Mouse (Mus musculus) forebrain, embryonic 11.5 days (tissue): ENCODE data around the gene Ide. TPM values are rescaled to one million over a fixed set of nuclear protein-coding genes. Genes with fewer than 3 reads are reported as not detected.

Source experiments
- ATAC-seq: fragments of 200-750 bp; cut with Nextera tagmentation; replicated peaks from 2 replicates; pipeline ENCODE4 v1.8.0; 2017; ENCODE audit warnings: moderate TSS enrichment; ENCODE audit not compliant: low FRiP score
- DNase-seq: peaks from one replicate; pipeline ENCODE4 v3.0.0-alpha.2; 2017; ENCODE audit warnings: low spot score
- H3K27ac ChIP-seq: fragments of 300-500 bp; sonication (generic); 2 replicates; pipeline ENCODE4 v1.5.1; 2014; ENCODE audit warnings: low read depth, low read length
- H3K27me3 ChIP-seq: fragments of 300-500 bp; sonication (generic); 2 replicates; pipeline ENCODE4 v1.6.1; 2014; ENCODE audit warnings: mild to moderate bottlenecking, low read length, mixed read lengths; ENCODE audit not compliant: control insufficient read depth, insufficient read depth
- H3K36me3 ChIP-seq: fragments of 300-500 bp; sonication (generic); 2 replicates; pipeline ENCODE4 v1.6.1; 2014; ENCODE audit warnings: mild to moderate bottlenecking, low read length, moderate library complexity, mixed read lengths; ENCODE audit not compliant: control insufficient read depth, insufficient read depth
- H3K4me1 ChIP-seq: fragments of 300-500 bp; sonication (generic); replicated peaks from 2 replicates; pipeline ENCODE4 v1.6.1; 2014; ENCODE audit warnings: low read length, mixed read lengths; ENCODE audit not compliant: control insufficient read depth, insufficient read depth
- H3K4me2 ChIP-seq: fragments of 300-500 bp; sonication (generic); 2 replicates; pipeline ENCODE4 v1.6.1; 2014; ENCODE audit warnings: low read depth, mild to moderate bottlenecking, low read length, moderate library complexity, mixed read lengths; ENCODE audit not compliant: severe bottlenecking
- H3K4me3 ChIP-seq: fragments of 300-500 bp; sonication (generic); 2 replicates; pipeline ENCODE4 v1.5.1; 2014; ENCODE audit warnings: low read depth, low read length
- H3K9ac ChIP-seq: fragments of 300-500 bp; sonication (generic); 2 replicates; pipeline ENCODE4 v1.6.1; 2014; ENCODE audit warnings: low read length
- H3K9me3 ChIP-seq: fragments of 300-500 bp; sonication (generic); 2 replicates; pipeline ENCODE4 v1.6.1; 2016; ENCODE audit warnings: low read length, mixed read lengths; ENCODE audit not compliant: control insufficient read depth
- WGBS: fragments of 180-500 bp; shearing (Covaris S2); extraction: QIAGEN DNeasy Blood & Tissue Kit; methylation state at CpG from one replicate; pipeline ENCODE4 v1.1.7; 2014; 5-methylcytosine and 5-hydroxymethylcytosine counted together
- polyA plus RNA-seq: library from polyadenylated mRNA; unstranded; fragments of >200 nt; fragmentation: Nextera tagmentation; extraction: Ambion mirVana; gene quantifications from 2 replicates; pipeline ENCODE4 v1.2.1, GENCODE M21; 2014

Ide gene
- polyA plus RNA-seq, 1 experiment from 2014 or later = 71.6 TPM

GRCm38 (mm10) chr19:37275555-37275954 is 62.1 kb downstream of the Ide start:
- H3K9ac ChIP-seq = no peak overlapping the region
- H3K27ac ChIP-seq = no peak overlapping the region
- H3K4me3 ChIP-seq = no peak overlapping the region
- H3K4me1 ChIP-seq = no peaks in the 10 kb centered on the region
- H3K9me3 ChIP-seq = no peaks in the 10 kb centered on the region
- no peaks in the 10 kb centered on the region; the same call in 1 of the 2 replicates for H3K36me3 ChIP-seq
- no peak overlapping the region for H3K4me2 ChIP-seq
- WGBS = 94% methylated on average over 9 of the region's 9 CpGs
- no peaks in the 10 kb centered on the region for H3K27me3 ChIP-seq
- ATAC-seq (no peak), DNase-seq (no peak)

GRCm38 (mm10) chr19:37269106-37269505 is 68.5 kb downstream of the Ide start:
- DNase-seq (no peak), ATAC-seq (no peak)
- Histone ChIP-seq H3K9me3 (no peaks in the 10 kb centered on the region), H3K4me2 (no peak overlapping the region), H3K36me3 (no peaks in the 10 kb centered on the region; the same call in 1 of the 2 replicates), H3K9ac (no peak overlapping the region), H3K4me1 (no peaks in the 10 kb centered on the region), H3K27ac (no peak overlapping the region), H3K27me3 (no peaks in the 10 kb centered on the region), H3K4me3 (no peak overlapping the region)
- 92% methylated on average over 16 of the region's 16 CpGs for WGBS

- Histone ChIP-seq H3K9me3 (no peaks in the 10 kb centered on the region), H3K27me3 (no peaks in the 10 kb centered on the region), H3K27ac (no peak overlapping the region), H3K4me3 (no peak overlapping the region), H3K4me2 (no peak overlapping the region), H3K4me1 (no peaks in the 10 kb centered on the region), H3K9ac (no peak overlapping the region), H3K36me3 (no peaks in the 10 kb centered on the region; the same call in 1 of the 2 replicates)
- DNase-seq = peak; percentile 83
- WGBS = 34% methylated on average over 10 of the region's 10 CpGs
- peak; percentile 49; the same call in 1 of the 2 replicates for ATAC-seq
Observed at GRCm38 (mm10) chr19:37265333-37266103, 72.1 kb downstream of the Ide start.

GRCm38 (mm10) chr19:37263943-37264897 is 73.4 kb downstream of the Ide start:
- no peak overlapping the region for H3K27ac ChIP-seq
- 63% methylated on average over 23 of the region's 23 CpGs for WGBS
- H3K4me2 ChIP-seq = no peak overlapping the region
- H3K27me3 ChIP-seq = no peaks in the 10 kb centered on the region
- no peak overlapping the region for H3K9ac ChIP-seq
- no peaks in the 10 kb centered on the region for H3K9me3 ChIP-seq
- ATAC-seq (no peak), DNase-seq (no peak)
- no peaks in the 10 kb centered on the region for H3K4me1 ChIP-seq
- H3K36me3 ChIP-seq = no peaks in the 10 kb centered on the region; the same call in 1 of the 2 replicates
- no peak overlapping the region for H3K4me3 ChIP-seq

- no peak for ATAC-seq
- H3K4me1 ChIP-seq = no peaks in the 10 kb centered on the region
- no peak for DNase-seq
- H3K36me3 ChIP-seq = no peaks in the 10 kb centered on the region
- 68% methylated on average over 8 of the region's 8 CpGs for WGBS
- no peaks in the 10 kb centered on the region for H3K9me3 ChIP-seq
- H3K27ac ChIP-seq = no peak overlapping the region
- no peak overlapping the region for H3K4me2 ChIP-seq
- no peak overlapping the region for H3K9ac ChIP-seq
- H3K27me3 ChIP-seq = no peaks in the 10 kb centered on the region
- no peak overlapping the region for H3K4me3 ChIP-seq
Observed at GRCm38 (mm10) chr19:37263566-37263942, 74.1 kb downstream of the Ide start.

GRCm38 (mm10) chr19:37262389-37262788 is 75.3 kb downstream of the Ide start:
- no peaks in the 10 kb centered on the region for H3K27me3 ChIP-seq
- H3K27ac ChIP-seq = no peak overlapping the region
- no peak overlapping the region for H3K9ac ChIP-seq
- DNase-seq (no peak), ATAC-seq (no peak)
- no peaks in the 10 kb centered on the region for H3K36me3 ChIP-seq
- H3K4me2 ChIP-seq = no peak overlapping the region
- WGBS = 71% methylated on average over 4 of the region's 4 CpGs
- H3K4me3 ChIP-seq = no peak overlapping the region
- no peaks in the 10 kb centered on the region for H3K9me3 ChIP-seq
- no peaks in the 10 kb centered on the region for H3K4me1 ChIP-seq

GRCm38 (mm10) chr19:37255321-37255720 is 82.3 kb downstream of the Ide start:
- no peak overlapping the region for H3K4me3 ChIP-seq
- H3K4me1 ChIP-seq = no peaks in the 10 kb centered on the region
- H3K27me3 ChIP-seq = no peaks in the 10 kb centered on the region
- no peak for ATAC-seq
- no peaks in the 10 kb centered on the region for H3K36me3 ChIP-seq
- DNase-seq = no peak
- H3K9me3 ChIP-seq = no peaks in the 10 kb centered on the region
- WGBS = 94% methylated on average over 9 of the region's 9 CpGs
- no peak overlapping the region for H3K27ac ChIP-seq
- no peak overlapping the region for H3K4me2 ChIP-seq
- H3K9ac ChIP-seq = no peak overlapping the region

GRCm38 (mm10) chr19:37252104-37252503 is 85.5 kb downstream of the Ide start:
- ATAC-seq (no peak), DNase-seq (no peak)
- Histone ChIP-seq H3K9me3 (no peaks in the 10 kb centered on the region), H3K27ac (no peak overlapping the region), H3K9ac (no peak overlapping the region), H3K4me2 (no peak overlapping the region), H3K36me3 (no peaks in the 10 kb centered on the region), H3K4me1 (no peaks in the 10 kb centered on the region), H3K4me3 (no peak overlapping the region), H3K27me3 (no peaks in the 10 kb centered on the region)
- WGBS = 65% methylated on average over 6 of the region's 6 CpGs
